Mouse (Mus musculus): ENCODE data around the gene Gm17027. TPM values are rescaled to one million over a fixed set of nuclear protein-coding genes. Genes with fewer than 3 reads are reported as not detected.
"Not testable (repeated sequence)": the region's sequence is repeated elsewhere in the genome, so short reads cannot be mapped to it uniquely, and the experiment has no call there.

Gm17027 gene
- polyA plus RNA-seq (2016; fragmentation: Nextera tagmentation; extraction: Ambion mirVana): not detected in 2 replicates

- WGBS: 88% methylated on average over 2 of the region's 2 CpGs
- not testable (repeated sequence) for H3K27ac ChIP-seq (replicated peaks); DNase-seq (ENCODE audit: low spot score); H3K36me3 ChIP-seq (replicated peaks); H3K4me3 ChIP-seq; H3K27me3 ChIP-seq (replicated peaks; ENCODE audit: low read depth, poor library complexity, severe bottlenecking); H3K4me1 ChIP-seq; H3K9me3 ChIP-seq
These were observed at the start of gene Gm17027 for GRCm38 (mm10) chr14:42162522-42162921. TSS of gene Gm17027 (minus strand) at chr14:42162622.

- H3K4me3 ChIP-seq; H3K9me3 ChIP-seq; H3K4me1 ChIP-seq; H3K27me3 ChIP-seq (replicated peaks; ENCODE audit: low read depth, poor library complexity, severe bottlenecking); H3K27ac ChIP-seq (replicated peaks); DNase-seq (ENCODE audit: low spot score); H3K36me3 ChIP-seq (replicated peaks): not testable (repeated sequence)
- no CpG with 5 or more reads among the region's 1 CpGs for WGBS
These were observed 28.3 kb upstream of the Gm17027 start, which contains the start of gene Gm3573 for GRCm38 (mm10) chr14:42190691-42191090. TSS of gene Gm3573 (minus strand) at chr14:42190791.

DNA sequence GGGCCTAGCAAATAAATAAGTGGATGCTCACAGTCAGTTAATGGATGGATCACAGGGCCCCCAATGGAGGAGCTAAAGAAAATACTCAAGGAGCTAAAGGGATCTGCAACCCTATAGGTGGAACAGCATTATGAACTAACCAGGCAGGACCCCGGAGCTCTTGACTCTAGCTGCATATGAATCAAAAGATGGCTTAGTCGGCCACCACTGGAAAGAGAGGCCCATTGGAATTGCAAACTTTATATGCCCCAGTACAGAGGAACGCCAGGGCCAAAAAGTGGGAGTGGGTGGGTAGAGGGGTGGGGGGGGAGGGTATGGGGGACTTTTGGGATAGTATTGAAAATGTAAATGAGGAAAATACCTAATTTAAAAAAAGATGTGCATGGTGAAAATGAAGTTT lies 21.5 kb upstream of the Gm17027 start:
- H3K4me3 ChIP-seq; H3K36me3 ChIP-seq (replicated peaks); H3K4me1 ChIP-seq; H3K9me3 ChIP-seq; H3K27me3 ChIP-seq (replicated peaks; ENCODE audit: low read depth, poor library complexity, severe bottlenecking); H3K27ac ChIP-seq (replicated peaks); DNase-seq (ENCODE audit: low spot score): not testable (repeated sequence)
- 86% methylated on average over 3 of the region's 3 CpGs for WGBS

GRCm38 (mm10) chr14:42134571-42134970 lies 27.9 kb downstream of the Gm17027 start:
- not testable (repeated sequence) for H3K27me3 ChIP-seq (replicated peaks; ENCODE audit: low read depth, poor library complexity, severe bottlenecking); H3K36me3 ChIP-seq (replicated peaks); H3K4me1 ChIP-seq; H3K4me3 ChIP-seq; DNase-seq (ENCODE audit: low spot score); H3K9me3 ChIP-seq; H3K27ac ChIP-seq (replicated peaks)
- 75% methylated on average over 7 of the region's 8 CpGs for WGBS

DNA sequence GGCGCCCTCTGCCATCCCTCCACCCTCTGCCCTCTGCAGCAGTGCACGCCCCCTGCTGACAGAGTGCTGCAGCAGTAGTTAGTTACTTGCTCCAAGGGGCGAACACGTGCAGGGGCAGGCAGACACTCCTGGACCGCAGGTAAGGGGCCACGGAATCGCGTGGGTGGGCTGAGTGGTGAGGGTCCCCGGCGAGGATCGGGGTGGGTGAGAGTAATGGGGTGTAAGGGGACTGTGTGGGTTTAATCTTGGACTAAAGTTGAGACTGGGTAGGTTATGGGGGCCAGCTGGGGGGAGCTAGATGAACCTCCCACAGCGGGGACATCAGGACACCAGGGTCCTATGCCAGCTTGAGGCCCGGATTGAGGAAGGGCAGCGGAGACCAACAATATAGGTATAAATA lies 28.6 kb downstream of the Gm17027 start:
- not testable (repeated sequence) for H3K4me3 ChIP-seq; H3K9me3 ChIP-seq; H3K4me1 ChIP-seq; H3K36me3 ChIP-seq (replicated peaks); H3K27ac ChIP-seq (replicated peaks); DNase-seq (ENCODE audit: low spot score); H3K27me3 ChIP-seq (replicated peaks; ENCODE audit: low read depth, poor library complexity, severe bottlenecking)
- WGBS: 45% methylated on average over 11 of the region's 14 CpGs

- H3K36me3 ChIP-seq (replicated peaks): not testable (repeated sequence)
These were observed 45.2 kb downstream of the Gm17027 start, which contains the start of gene Gm7951 for GRCm38 (mm10) chr14:42117269-42117668. TSS of gene Gm7951 (minus strand) at chr14:42117369.

More at GRCm38 (mm10) chr14:42117269-42117668, 45.2 kb downstream of the Gm17027 start, which contains the start of gene Gm7951:
- not testable (repeated sequence) for H3K27me3 ChIP-seq (replicated peaks; ENCODE audit: low read depth, poor library complexity, severe bottlenecking); H3K27ac ChIP-seq (replicated peaks); DNase-seq (ENCODE audit: low spot score); H3K9me3 ChIP-seq; H3K4me1 ChIP-seq; H3K4me3 ChIP-seq
- 87% methylated on average over 1 of the region's 2 CpGs for WGBS

Other genes with a start within 250 kb of the Gm17027 start
- not detected in 2 replicates for gene 1700049E17Rik1, start 237.7 kb downstream of the Gm17027 start, polyA plus RNA-seq (2016; fragmentation: Nextera tagmentation; extraction: Ambion mirVana)
- gene 1700024B05Rik, start 218.6 kb downstream of the Gm17027 start, polyA plus RNA-seq (2016; fragmentation: Nextera tagmentation; extraction: Ambion mirVana): not detected in 2 replicates
- not detected in 2 replicates for gene Gm6401, start 194.7 kb downstream of the Gm17027 start, polyA plus RNA-seq (2016; fragmentation: Nextera tagmentation; extraction: Ambion mirVana)
- not detected in 2 replicates for gene Gm3543, start 179.3 kb downstream of the Gm17027 start, polyA plus RNA-seq (2016; fragmentation: Nextera tagmentation; extraction: Ambion mirVana)
- gene Gm7951, start 45.3 kb downstream of the Gm17027 start, polyA plus RNA-seq (2016; fragmentation: Nextera tagmentation; extraction: Ambion mirVana): not detected in 2 replicates
- gene Gm3573, start 28.2 kb upstream of the Gm17027 start, polyA plus RNA-seq (2016; fragmentation: Nextera tagmentation; extraction: Ambion mirVana): not detected in 2 replicates
- not detected in 2 replicates for gene Gm17026, start 97.4 kb upstream of the Gm17027 start, polyA plus RNA-seq (2016; fragmentation: Nextera tagmentation; extraction: Ambion mirVana)
- not detected in 2 replicates for gene Gm9611, start 134.7 kb upstream of the Gm17027 start, polyA plus RNA-seq (2016; fragmentation: Nextera tagmentation; extraction: Ambion mirVana)
- gene Gm7995, start 147.6 kb upstream of the Gm17027 start, polyA plus RNA-seq (2016; fragmentation: Nextera tagmentation; extraction: Ambion mirVana): not detected in 2 replicates